Mouse (Mus musculus): ENCODE data around the gene Ephb4.

DNA sequence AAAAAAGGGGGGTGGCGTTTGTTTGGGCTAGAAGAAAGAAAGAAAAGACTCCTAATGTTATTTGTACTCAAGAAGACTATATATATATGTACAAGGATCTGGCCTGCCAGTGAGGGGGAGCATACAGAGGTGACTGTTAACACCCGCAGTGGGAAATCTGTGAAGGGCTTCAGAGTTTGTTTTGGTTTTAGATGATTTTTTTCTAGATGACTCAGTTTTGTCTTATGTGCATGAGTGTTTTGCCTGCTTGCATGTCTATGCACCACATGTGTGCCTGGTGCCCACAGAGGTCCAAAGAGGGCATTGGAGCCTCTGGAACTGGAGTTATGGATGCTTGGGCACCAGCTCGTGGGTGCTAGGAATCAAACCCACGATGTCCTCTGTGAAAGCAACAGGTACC is 2.9 kb upstream of the Ephb4 start:
- no peak for TF ChIP-seq TAL1 (IDR thresholded peaks at IDR 0.05; ENCODE audit: low read length)
- no peak for TF ChIP-seq GATA1 (IDR thresholded peaks at IDR 0.05; ENCODE audit: low read length)
